Mouse (Mus musculus): ENCODE measurements around the gene Trim58. TPM values are rescaled to one million over a fixed set of nuclear protein-coding genes. Genes with fewer than 3 reads are reported as not detected.

Gene Trim58
- total RNA-seq (2014; rRNA removed) (0.22 and 0.76 TPM in 2 replicates), polyA plus RNA-seq (2015; fragmentation: Nextera tagmentation; extraction: Ambion mirVana) (0.20 and 0.38 TPM in 2 replicates)

DNA sequence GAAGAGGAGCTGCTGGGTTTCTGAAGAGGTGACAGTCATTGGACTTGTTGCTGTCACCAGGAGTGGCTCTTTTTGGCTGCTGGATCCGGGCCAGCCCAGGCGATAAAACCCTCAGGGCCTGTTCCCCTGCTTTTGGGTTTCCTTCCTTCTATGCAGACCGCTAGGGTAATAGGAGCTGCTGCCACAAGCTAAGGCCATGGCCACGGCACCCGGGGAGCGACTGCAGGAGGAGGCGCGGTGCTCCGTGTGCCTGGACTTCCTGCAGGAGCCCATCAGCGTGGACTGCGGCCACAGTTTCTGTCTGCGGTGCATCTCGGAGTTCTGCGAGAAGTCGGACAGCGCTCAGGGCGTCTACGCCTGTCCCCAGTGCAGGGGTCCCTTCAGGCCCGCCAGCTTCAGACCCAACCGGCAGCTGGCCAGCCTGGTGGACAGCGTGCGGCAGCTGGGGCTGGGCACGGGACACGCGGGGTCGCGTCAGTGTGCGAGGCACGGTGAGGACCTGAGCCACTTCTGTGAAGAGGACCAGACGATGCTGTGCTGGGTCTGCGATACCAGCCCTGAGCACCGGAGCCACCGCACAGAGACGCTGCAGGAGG, at the start of gene Trim58:
Trim58 (plus strand) TSS at position 194 of the 596 bp plus-strand sequence.
- Histone ChIP-seq H3K4me3 (ENCODE audit: low read depth, low read length) (peak within 1 kb of the TSS; percentile 50), H3K27ac (ENCODE audit: low read depth, low read length) (no peak within 1 kb of the TSS), H3K36me3 (ENCODE audit: insufficient read depth, low read length) (no peaks in the 10 kb centered on the region), H3K4me2 (ENCODE audit: low read depth, low read length, poor library complexity, severe bottlenecking) (peak within 1 kb of the TSS; percentile 87), H3K9ac (replicated peaks; ENCODE audit: low read length, poor library complexity, severe bottlenecking) (peak within 1 kb of the TSS; percentile 60), H3K4me1 (ENCODE audit: insufficient read depth, low read length) (peaks cover 4% of the 10 kb centered on the region; the same call in 1 of the 2 replicates), H3K27me3 (ENCODE audit: insufficient read depth, low read length) (no peaks in the 10 kb centered on the region), H3K9me3 (ENCODE audit: low read length) (no peaks in the 10 kb centered on the region)
- no peak for ATAC-seq (ENCODE audit: low FRiP score)
- peak; percentile 14 for DNase-seq (ENCODE audit: low spot score)
- no peak for TF ChIP-seq CTCF (IDR thresholded peaks at IDR 0.05)
- WGBS: 1% methylated on average over 34 of the region's 34 CpGs

- no peak within 1 kb of the TSS for H3K9ac ChIP-seq (replicated peaks; ENCODE audit: low read length, poor library complexity, severe bottlenecking)
- WGBS: 84% methylated on average over 6 of the region's 6 CpGs
- no peak within 1 kb of the TSS for H3K27ac ChIP-seq (ENCODE audit: low read depth, low read length)
- no peak within 1 kb of the TSS for H3K4me3 ChIP-seq (ENCODE audit: low read depth, low read length)
- DNase-seq (ENCODE audit: low spot score) (no peak), ATAC-seq (ENCODE audit: low FRiP score) (no peak)
- TF ChIP-seq CTCF (IDR thresholded peaks at IDR 0.05): no peak
- H3K9me3 ChIP-seq (ENCODE audit: low read length): no peaks in the 10 kb centered on the region
- no peaks in the 10 kb centered on the region for H3K27me3 ChIP-seq (ENCODE audit: insufficient read depth, low read length)
- H3K36me3 ChIP-seq (ENCODE audit: insufficient read depth, low read length): no peaks in the 10 kb centered on the region
- no peaks in the 10 kb centered on the region for H3K4me1 ChIP-seq (ENCODE audit: insufficient read depth, low read length)
- no peak within 1 kb of the TSS for H3K4me2 ChIP-seq (ENCODE audit: low read depth, low read length, poor library complexity, severe bottlenecking)
Measured at GRCm38 (mm10) chr11:58594814-58595213, 45.5 kb upstream of the Trim58 start, which contains the start of gene Olfr324. TSS of gene Olfr324 (plus strand) at chr11:58595114.

- DNase-seq (ENCODE audit: low spot score): no peak
- no peaks in the 10 kb centered on the region for H3K27me3 ChIP-seq (ENCODE audit: insufficient read depth, low read length)
- no peak overlapping the region for H3K9ac ChIP-seq (replicated peaks; ENCODE audit: low read length, poor library complexity, severe bottlenecking)
- WGBS: 85% methylated on average over 13 of the region's 13 CpGs
- no peak for ATAC-seq (ENCODE audit: low FRiP score)
- TF ChIP-seq CTCF (IDR thresholded peaks at IDR 0.05): no peak
- H3K36me3 ChIP-seq (ENCODE audit: insufficient read depth, low read length): no peaks in the 10 kb centered on the region
- no peaks in the 10 kb centered on the region for H3K4me1 ChIP-seq (ENCODE audit: insufficient read depth, low read length)
- no peak overlapping the region for H3K4me3 ChIP-seq (ENCODE audit: low read depth, low read length)
- no peak overlapping the region for H3K27ac ChIP-seq (ENCODE audit: low read depth, low read length)
- no peak overlapping the region for H3K4me2 ChIP-seq (ENCODE audit: low read depth, low read length, poor library complexity, severe bottlenecking)
- no peaks in the 10 kb centered on the region for H3K9me3 ChIP-seq (ENCODE audit: low read length)
Measured at GRCm38 (mm10) chr11:58597837-58598236, 42.4 kb upstream of the Trim58 start.

- H3K4me1 ChIP-seq (ENCODE audit: insufficient read depth, low read length): no peaks in the 10 kb centered on the region
- H3K27me3 ChIP-seq (ENCODE audit: insufficient read depth, low read length): no peaks in the 10 kb centered on the region
- no peaks in the 10 kb centered on the region for H3K36me3 ChIP-seq (ENCODE audit: insufficient read depth, low read length)
- ATAC-seq (ENCODE audit: low FRiP score) (no peak), DNase-seq (ENCODE audit: low spot score) (no peak)
- H3K9ac ChIP-seq (replicated peaks; ENCODE audit: low read length, poor library complexity, severe bottlenecking): no peak overlapping the region
- H3K9me3 ChIP-seq (ENCODE audit: low read length): no peaks in the 10 kb centered on the region
- H3K27ac ChIP-seq (ENCODE audit: low read depth, low read length): no peak overlapping the region
- no peak overlapping the region for H3K4me3 ChIP-seq (ENCODE audit: low read depth, low read length)
- H3K4me2 ChIP-seq (ENCODE audit: low read depth, low read length, poor library complexity, severe bottlenecking): no peak overlapping the region
- no peak for TF ChIP-seq CTCF (IDR thresholded peaks at IDR 0.05)
Measured at GRCm38 (mm10) chr11:58602062-58602461, 38.2 kb upstream of the Trim58 start.

GRCm38 (mm10) chr11:58602800-58603560, 37.3 kb upstream of the Trim58 start:
- Histone ChIP-seq H3K27me3 (ENCODE audit: insufficient read depth, low read length) (no peaks in the 10 kb centered on the region), H3K9me3 (ENCODE audit: low read length) (no peaks in the 10 kb centered on the region), H3K4me3 (ENCODE audit: low read depth, low read length) (no peak overlapping the region), H3K27ac (ENCODE audit: low read depth, low read length) (no peak overlapping the region), H3K4me1 (ENCODE audit: insufficient read depth, low read length) (no peaks in the 10 kb centered on the region), H3K9ac (replicated peaks; ENCODE audit: low read length, poor library complexity, severe bottlenecking) (no peak overlapping the region), H3K4me2 (ENCODE audit: low read depth, low read length, poor library complexity, severe bottlenecking) (no peak overlapping the region), H3K36me3 (ENCODE audit: insufficient read depth, low read length) (no peaks in the 10 kb centered on the region)
- no peak for DNase-seq (ENCODE audit: low spot score)
- TF ChIP-seq CTCF (IDR thresholded peaks at IDR 0.05): no peak
- 83% methylated on average over 6 of the region's 6 CpGs for WGBS
- ATAC-seq (ENCODE audit: low FRiP score): no peak

DNA sequence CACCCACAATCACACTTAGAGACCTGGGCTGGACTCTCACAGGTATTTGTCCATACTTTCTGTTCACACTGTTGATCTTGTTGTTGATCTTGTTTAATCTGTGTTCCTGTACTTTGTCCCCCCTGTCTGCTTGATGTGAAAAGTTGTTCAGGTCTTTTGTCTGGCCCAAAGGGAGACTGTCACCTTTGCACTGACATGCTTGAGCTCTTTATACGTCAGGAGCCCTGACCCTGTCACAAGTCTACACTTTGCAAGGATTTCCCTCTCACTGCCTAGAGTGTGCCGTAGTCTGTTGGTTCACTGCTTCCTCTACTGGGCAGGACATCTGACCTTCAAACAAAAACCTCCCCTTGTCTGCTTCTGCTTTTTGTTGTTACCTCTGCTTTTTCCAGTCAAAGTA, 35.6 kb upstream of the Trim58 start:
- no peak for TF ChIP-seq CTCF (IDR thresholded peaks at IDR 0.05)
- no peaks in the 10 kb centered on the region for H3K9me3 ChIP-seq (ENCODE audit: low read length)
- H3K27ac ChIP-seq (ENCODE audit: low read depth, low read length): no peak overlapping the region
- no peak overlapping the region for H3K4me3 ChIP-seq (ENCODE audit: low read depth, low read length)
- no peaks in the 10 kb centered on the region for H3K27me3 ChIP-seq (ENCODE audit: insufficient read depth, low read length)
- no peaks in the 10 kb centered on the region for H3K4me1 ChIP-seq (ENCODE audit: insufficient read depth, low read length)
- no peak for ATAC-seq (ENCODE audit: low FRiP score)
- H3K9ac ChIP-seq (replicated peaks; ENCODE audit: low read length, poor library complexity, severe bottlenecking): no peak overlapping the region
- 67% methylated on average over 2 of the region's 2 CpGs for WGBS
- no peaks in the 10 kb centered on the region for H3K36me3 ChIP-seq (ENCODE audit: insufficient read depth, low read length)
- no peak for DNase-seq (ENCODE audit: low spot score)
- no peak overlapping the region for H3K4me2 ChIP-seq (ENCODE audit: low read depth, low read length, poor library complexity, severe bottlenecking)

Measured in midbrain, postnatal 0 days (tissue).